Mouse (Mus musculus): ENCODE results near the gene Gm49405. TPM values are rescaled to one million over a fixed set of nuclear protein-coding genes. Genes with fewer than 3 reads are reported as not detected.
"Not testable (repeated sequence)": the region's sequence is repeated elsewhere in the genome, so short reads cannot be mapped to it uniquely, and the experiment has no call there.

Gene Gm49405
- polyA plus RNA-seq, 1 experiment from 2014 or later: 5.7 TPM

DNA sequence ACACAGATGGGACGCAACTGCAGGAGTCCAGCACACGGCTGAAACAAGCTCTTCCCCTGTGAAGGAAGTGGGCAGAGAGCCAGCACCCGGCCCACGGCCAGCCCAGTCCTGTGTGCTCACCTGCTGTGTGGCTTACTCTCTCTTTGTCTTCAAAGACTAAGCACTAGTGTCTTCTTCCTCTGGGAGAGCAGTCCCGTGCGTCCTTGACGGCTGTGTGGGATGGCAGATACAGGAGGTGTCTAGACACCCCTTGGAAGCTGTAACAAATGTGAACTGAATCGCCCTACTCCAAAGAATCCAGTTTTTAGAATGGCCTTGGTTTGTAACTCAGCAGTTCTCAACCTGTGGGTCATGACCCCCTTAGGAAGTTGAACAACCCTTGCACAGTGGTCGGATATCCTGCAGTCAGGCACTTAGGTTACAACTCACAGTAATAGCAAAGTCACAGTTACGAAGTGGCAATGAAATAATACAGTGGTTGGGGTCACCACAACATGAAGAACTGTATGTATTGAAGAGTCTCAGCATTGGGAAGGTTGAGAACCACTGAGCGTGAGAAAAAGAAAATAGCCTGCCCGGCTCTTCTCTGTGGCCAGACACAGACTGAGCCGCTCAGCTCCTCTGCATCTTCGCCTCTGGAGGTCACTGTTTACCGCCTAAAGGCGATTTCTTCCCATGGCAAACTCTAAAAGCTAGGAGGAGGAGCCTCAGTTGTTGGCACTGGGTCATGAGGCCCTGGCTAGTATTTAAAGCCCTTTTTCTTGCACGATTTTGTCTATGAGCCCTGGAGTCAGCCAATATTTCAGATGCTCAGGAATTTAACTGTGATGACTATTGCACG lies 18.5 kb downstream of the Gm49405 start:
- peak; percentile 84 for ATAC-seq (ENCODE audit: low FRiP score)
- Histone ChIP-seq H3K4me1 (peaks cover 4% of the 10 kb centered on the region), H3K27me3 (replicated peaks) (no peaks in the 10 kb centered on the region), H3K9ac (replicated peaks) (no peak overlapping the region), H3K4me2 (no peak overlapping the region), H3K9me3 (replicated peaks) (no peaks in the 10 kb centered on the region), H3K36me3 (no peaks in the 10 kb centered on the region), H3K4me3 (replicated peaks) (no peak overlapping the region), H3K27ac (replicated peaks) (no peak overlapping the region)
- WGBS: 25% methylated on average over 18 of the region's 18 CpGs

- Histone ChIP-seq H3K4me3 (replicated peaks) (no peak overlapping the region), H3K9ac (replicated peaks) (no peak overlapping the region), H3K9me3 (replicated peaks) (no peaks in the 10 kb centered on the region), H3K4me2 (no peak overlapping the region), H3K27me3 (replicated peaks) (no peaks in the 10 kb centered on the region), H3K27ac (replicated peaks) (no peak overlapping the region), H3K36me3 (no peaks in the 10 kb centered on the region), H3K4me1 (peaks cover 4% of the 10 kb centered on the region)
- 81% methylated on average over 7 of the region's 7 CpGs for WGBS
- no peak for ATAC-seq (ENCODE audit: low FRiP score)
Observed at GRCm38 (mm10) chr19:4023185-4023584, 22.8 kb downstream of the Gm49405 start.

- Histone ChIP-seq H3K4me1 (no peaks in the 10 kb centered on the region), H3K27me3 (replicated peaks) (no peaks in the 10 kb centered on the region), H3K4me2 (no peak overlapping the region), H3K4me3 (replicated peaks) (no peak overlapping the region), H3K36me3 (no peaks in the 10 kb centered on the region), H3K9ac (replicated peaks) (no peak overlapping the region), H3K9me3 (replicated peaks) (no peaks in the 10 kb centered on the region), H3K27ac (replicated peaks) (no peak overlapping the region)
- no peak for ATAC-seq (ENCODE audit: low FRiP score)
Observed at GRCm38 (mm10) chr19:4027576-4027975, 27.1 kb downstream of the Gm49405 start.

DNA sequence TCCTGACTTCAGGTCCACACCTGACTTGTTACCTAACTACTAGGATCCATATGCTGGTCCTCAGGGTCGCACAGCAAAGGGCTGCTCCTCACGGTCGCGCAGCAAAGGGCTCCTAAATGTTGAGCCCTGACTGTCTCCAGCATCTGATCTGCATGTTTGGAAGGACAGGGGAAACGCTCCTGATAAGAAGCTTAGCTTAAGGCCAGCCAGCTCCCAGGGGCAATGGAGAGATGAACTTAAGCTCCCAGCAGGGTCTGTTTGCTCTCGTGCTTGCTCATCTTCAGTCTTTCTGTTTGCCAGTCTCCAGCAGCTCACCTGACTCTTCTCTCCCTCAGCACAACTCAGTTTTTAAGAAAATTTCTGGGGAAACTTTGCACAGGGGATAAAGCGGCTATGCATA lies 32.2 kb downstream of the Gm49405 start:
- ATAC-seq (ENCODE audit: low FRiP score): no peak
- Histone ChIP-seq H3K36me3 (0 out of 2 replicates have a peak, but pooled peaks cover 2% of the 10 kb centered on the region), H3K9ac (replicated peaks) (no peak overlapping the region), H3K4me3 (replicated peaks) (no peak overlapping the region), H3K4me2 (no peak overlapping the region), H3K27me3 (replicated peaks) (no peaks in the 10 kb centered on the region), H3K4me1 (peaks cover 14% of the 10 kb centered on the region), H3K9me3 (replicated peaks) (no peaks in the 10 kb centered on the region), H3K27ac (replicated peaks) (no peak overlapping the region)
- WGBS: 76% methylated on average over 7 of the region's 7 CpGs

GRCm38 (mm10) chr19:4033298-4033697 lies 32.9 kb downstream of the Gm49405 start:
- H3K9ac ChIP-seq (replicated peaks): no peak overlapping the region
- WGBS: 80% methylated on average over 3 of the region's 3 CpGs
- no peak overlapping the region for H3K4me3 ChIP-seq (replicated peaks)

GRCm38 (mm10) chr19:4033742-4034141 lies 33.3 kb downstream of the Gm49405 start:
- Histone ChIP-seq H3K4me2 (no peak overlapping the region), H3K9ac (replicated peaks) (no peak overlapping the region), H3K4me3 (replicated peaks) (no peak overlapping the region), H3K4me1 (peaks cover 20% of the 10 kb centered on the region), H3K27ac (replicated peaks) (no peak overlapping the region), H3K36me3 (0 out of 2 replicates have a peak, but pooled peaks cover 2% of the 10 kb centered on the region), H3K27me3 (replicated peaks) (no peaks in the 10 kb centered on the region), H3K9me3 (replicated peaks) (no peaks in the 10 kb centered on the region)
- no peak for ATAC-seq (ENCODE audit: low FRiP score)
- WGBS: 67% methylated on average over 5 of the region's 5 CpGs

More at GRCm38 (mm10) chr19:4033298-4033697, 32.9 kb downstream of the Gm49405 start:
- H3K36me3 ChIP-seq: 0 out of 2 replicates have a peak, but pooled peaks cover 2% of the 10 kb centered on the region
- no peaks in the 10 kb centered on the region for H3K27me3 ChIP-seq (replicated peaks)
- ATAC-seq (ENCODE audit: low FRiP score): no peak
- peaks cover 18% of the 10 kb centered on the region for H3K4me1 ChIP-seq
- no peak overlapping the region for H3K27ac ChIP-seq (replicated peaks)
- no peak overlapping the region for H3K4me2 ChIP-seq
- H3K9me3 ChIP-seq (replicated peaks): no peaks in the 10 kb centered on the region

GRCm38 (mm10) chr19:4036327-4037045 lies 36.1 kb downstream of the Gm49405 start:
- Histone ChIP-seq H3K9ac (replicated peaks) (no peak overlapping the region), H3K4me2 (peak overlapping the region; percentile 39)
- WGBS: 76% methylated on average over 12 of the region's 12 CpGs

GRCm38 (mm10) chr19:4037154-4037787 lies 36.8 kb downstream of the Gm49405 start:
- not testable (repeated sequence) for H3K36me3 ChIP-seq; H3K27me3 ChIP-seq (replicated peaks); H3K9me3 ChIP-seq (replicated peaks)
- Histone ChIP-seq H3K9ac (replicated peaks) (peak overlapping the region; percentile 80), H3K27ac (replicated peaks) (peak overlapping the region; percentile 67), H3K4me2 (peak overlapping the region; percentile 70), H3K4me1 (peaks cover 20% of the 10 kb centered on the region), H3K4me3 (replicated peaks) (peak overlapping the region; percentile 63)
- peak; percentile 69; the same call in 1 of the 2 replicates for ATAC-seq (ENCODE audit: low FRiP score)
- WGBS: 27% methylated on average over 8 of the region's 8 CpGs

More at GRCm38 (mm10) chr19:4036327-4037045, 36.1 kb downstream of the Gm49405 start:
- ATAC-seq (ENCODE audit: low FRiP score): no peak
- 0 out of 2 replicates have a peak, but pooled peaks cover 2% of the 10 kb centered on the region for H3K36me3 ChIP-seq
- no peak overlapping the region for H3K27ac ChIP-seq (replicated peaks)
- no peaks in the 10 kb centered on the region for H3K27me3 ChIP-seq (replicated peaks)
- no peaks in the 10 kb centered on the region for H3K9me3 ChIP-seq (replicated peaks)
- peaks cover 20% of the 10 kb centered on the region for H3K4me1 ChIP-seq
- H3K4me3 ChIP-seq (replicated peaks): no peak overlapping the region

DNA sequence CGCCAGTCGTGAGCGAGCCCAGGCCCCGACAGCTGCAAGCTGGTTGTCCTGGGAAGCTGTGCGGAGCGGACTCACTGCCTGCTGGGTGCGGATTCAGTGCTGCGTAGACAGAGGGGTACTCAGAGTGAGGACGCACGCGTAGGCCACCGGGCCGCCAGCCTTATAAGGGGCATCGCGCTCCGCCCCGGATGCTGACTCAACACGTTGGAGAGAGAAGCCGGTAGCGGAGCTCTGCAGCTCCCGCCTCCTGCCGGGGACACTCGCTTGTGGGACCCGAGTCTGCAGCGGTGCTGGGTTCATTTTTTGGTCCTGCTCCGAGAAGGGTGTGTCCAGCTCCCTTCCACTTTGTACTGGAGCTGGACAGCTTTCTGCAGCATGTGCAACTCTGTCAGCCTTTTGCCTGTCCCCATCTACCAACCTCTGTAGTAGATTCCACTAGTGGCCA lies 37.4 kb downstream of the Gm49405 start, which contains the start of gene Gstp1:
Gstp1 (minus strand) TSS at position 198 of the 445 bp plus-strand sequence.
- H3K9me3 ChIP-seq (replicated peaks): no peaks in the 10 kb centered on the region
- peak within 1 kb of the TSS; percentile 80 for H3K9ac ChIP-seq (replicated peaks)
- ATAC-seq (ENCODE audit: low FRiP score): peak; percentile 91
- H3K36me3 ChIP-seq: 0 out of 2 replicates have a peak, but pooled peaks cover 2% of the 10 kb centered on the region
- 0% methylated on average over 26 of the region's 26 CpGs for WGBS
- H3K27me3 ChIP-seq (replicated peaks): no peaks in the 10 kb centered on the region
- H3K4me2 ChIP-seq: peak within 1 kb of the TSS; percentile 70
- H3K4me1 ChIP-seq: peaks cover 20% of the 10 kb centered on the region
- peak within 1 kb of the TSS; percentile 63 for H3K4me3 ChIP-seq (replicated peaks)
- peak within 1 kb of the TSS; percentile 67 for H3K27ac ChIP-seq (replicated peaks)

GRCm38 (mm10) chr19:4040941-4041340 lies 40.5 kb downstream of the Gm49405 start:
- not testable (repeated sequence) for H3K9ac ChIP-seq (replicated peaks); ATAC-seq (ENCODE audit: low FRiP score); H3K9me3 ChIP-seq (replicated peaks); H3K27me3 ChIP-seq (replicated peaks); H3K4me3 ChIP-seq (replicated peaks); H3K27ac ChIP-seq (replicated peaks); H3K4me2 ChIP-seq; H3K36me3 ChIP-seq
- WGBS: 83% methylated on average over 5 of the region's 5 CpGs
- peaks cover 19% of the 10 kb centered on the region for H3K4me1 ChIP-seq

- H3K9ac ChIP-seq (replicated peaks); ATAC-seq (ENCODE audit: low FRiP score); H3K27me3 ChIP-seq (replicated peaks); H3K36me3 ChIP-seq; H3K4me3 ChIP-seq (replicated peaks); H3K9me3 ChIP-seq (replicated peaks); H3K27ac ChIP-seq (replicated peaks); H3K4me2 ChIP-seq: not testable (repeated sequence)
- WGBS: 85% methylated on average over 3 of the region's 4 CpGs
- H3K4me1 ChIP-seq: peaks cover 16% of the 10 kb centered on the region
Observed at GRCm38 (mm10) chr19:4041500-4041899, 41.1 kb downstream of the Gm49405 start.

Measured in neural tube, embryonic 15.5 days (tissue).